Mouse (Mus musculus) B cell, adult 67 days (primary cell): ENCODE measurements around the gene Aifm3. TPM values are rescaled to one million over a fixed set of nuclear protein-coding genes. Genes with fewer than 3 reads are reported as not detected.

Experiments used
- total RNA-seq, 2 experiments: library from RNA; stranded (reverse); gene quantifications; 4 replicates each; pipeline ENCODE4 v1.2.4; 2023

The Aifm3 gene
- total RNA-seq, result not detected

GRCm38 (mm10) chr16:17489469-17490111, at the start of gene Aifm3:
Gene Aifm3, plus strand, starts transcription at chr16:17489611.

GRCm38 (mm10) chr16:17451541-17452372, 37.7 kb upstream of the Aifm3 start, which contains the start of gene Crkl:
Gene Crkl, plus strand, starts transcription at chr16:17451987.

GRCm38 (mm10) chr16:17508546-17509239, 19.3 kb downstream of the Aifm3 start, which contains the start of gene Lztr1:
Gene Lztr1, plus strand, starts transcription at chr16:17508688.

GRCm38 (mm10) chr16:17530640-17531288, 41.4 kb downstream of the Aifm3 start, which contains the start of gene Thap7:
Gene Thap7, minus strand, starts transcription at chr16:17531136.

Other genes starting within 250 kb of the Aifm3 start
- 10 to 100 TPM; 12.3 to 19.8 TPM for gene Tmem191c, start 213.5 kb upstream of the Aifm3 start, total RNA-seq
- gene Serpind1, start 158.2 kb upstream of the Aifm3 start, total RNA-seq, result not detected
- gene Snap29, start 83.6 kb upstream of the Aifm3 start, total RNA-seq, result 10 to 100 TPM; 68.9 to 71.8 TPM
- 100 to 1,000 TPM; 145 to 157 TPM for gene Pi4ka, start 83.3 kb upstream of the Aifm3 start, total RNA-seq
- 10 to 100 TPM; 53.1 to 60.0 TPM for gene Crkl, start 37.6 kb upstream of the Aifm3 start, total RNA-seq
- gene Lztr1, start 19.1 kb downstream of the Aifm3 start, total RNA-seq, result 10 to 100 TPM; 66.5 to 67.0 TPM
- 10 to 100 TPM; 33.2 to 39.1 TPM for gene Thap7, start 41.5 kb downstream of the Aifm3 start, total RNA-seq
- not detected for gene Lrrc74b, start 71.6 kb downstream of the Aifm3 start, total RNA-seq
- gene P2rx6, start 72.3 kb downstream of the Aifm3 start, total RNA-seq, result not detected
- gene Slc7a4, start 93.6 kb downstream of the Aifm3 start, total RNA-seq, result not detected
- 10 to 100 TPM; 48.1 to 61.0 TPM for gene Smpd4, start 129.7 kb downstream of the Aifm3 start, total RNA-seq
- gene Ccdc74a, start 156.9 kb downstream of the Aifm3 start, total RNA-seq, result under 1 TPM in 1 of 2 experiments, not detected in 1; 0.52 TPM
- gene Med15, start 243.3 kb downstream of the Aifm3 start, total RNA-seq, result 100 to 1,000 TPM; 132 to 138 TPM